Mouse (Mus musculus) T-helper 17 cell (primary cell): ENCODE measurements at regions not wholly inside any gene's neighbourhood (a gene's known extent, or its start where the extent isn't known, plus 50 kb on each side); places are given as distances from the start of the nearest gene placed in this dataset.

Experiments
- in situ Hi-C, 2 experiments: fragments of 300-600 bp; cut with MboI, MseI; formaldehyde crosslinking; loops; 1 replicate in 1 of 2; 2 replicates in 1 of 2; pipeline ENCODE4 v1.15.1; 2025; ENCODE audit warnings: high pct_unique_total_duplicates in 2 of 2

- in situ Hi-C loops, result no loop called here
Measured at GRCm38 (mm10) chr6:117330198-117330597, 161.9 kb downstream of the Cxcl12 start.

- in situ Hi-C loops, result no loop called here
Measured at GRCm38 (mm10) chr6:117330726-117331360, 162.5 kb downstream of the Cxcl12 start.

- in situ Hi-C loops, result no loop called here
Measured at GRCm38 (mm10) chr6:117332641-117333040, 164.3 kb downstream of the Cxcl12 start.

- in situ Hi-C loops, result no loop called here
Measured at GRCm38 (mm10) chr6:117342123-117342522, 173.8 kb downstream of the Cxcl12 start.

GRCm38 (mm10) chr6:117347356-117347755 is 179.0 kb downstream of the Cxcl12 start:
- in situ Hi-C loops, result no loop called here

- in situ Hi-C loops, result no loop called here
Measured at GRCm38 (mm10) chr6:117351846-117352245, 183.5 kb downstream of the Cxcl12 start.

- in situ Hi-C loops, result no loop called here
Measured at GRCm38 (mm10) chr6:117353091-117353490, 184.8 kb downstream of the Cxcl12 start.

GRCm38 (mm10) chr6:117356101-117356500 is 187.8 kb downstream of the Cxcl12 start:
- in situ Hi-C loops, result no loop called here

- in situ Hi-C loops, result no loop called here
Measured at GRCm38 (mm10) chr6:117359401-117359800, 191.1 kb downstream of the Cxcl12 start.

GRCm38 (mm10) chr6:117366563-117366962 is 198.2 kb downstream of the Cxcl12 start:
- in situ Hi-C loops, result no loop called here

- in situ Hi-C loops, result no loop called here
Measured at GRCm38 (mm10) chr6:117375989-117376388, 207.7 kb downstream of the Cxcl12 start.

GRCm38 (mm10) chr6:117379904-117380303 is 211.6 kb downstream of the Cxcl12 start:
- in situ Hi-C loops, result no loop called here

GRCm38 (mm10) chr6:117390233-117390848 is 222.0 kb downstream of the Cxcl12 start:
- in situ Hi-C loops, result no loop called here

GRCm38 (mm10) chr6:117393480-117393879 is 225.1 kb downstream of the Cxcl12 start:
- in situ Hi-C loops, result no loop called here

- in situ Hi-C loops, result no loop called here
Measured at GRCm38 (mm10) chr6:117405589-117406311, 237.4 kb downstream of the Cxcl12 start.

GRCm38 (mm10) chr6:117406312-117406595 is 237.9 kb downstream of the Cxcl12 start:
- in situ Hi-C loops, result no loop called here

GRCm38 (mm10) chr6:117406757-117407156 is 238.4 kb downstream of the Cxcl12 start:
- in situ Hi-C loops, result no loop called here

- in situ Hi-C loops, result no loop called here
Measured at GRCm38 (mm10) chr6:117407206-117407858, 239.0 kb downstream of the Cxcl12 start.

GRCm38 (mm10) chr6:117407953-117408352 is 239.6 kb downstream of the Cxcl12 start:
- in situ Hi-C loops, result no loop called here

- in situ Hi-C loops, result no loop called here
Measured at GRCm38 (mm10) chr6:117408971-117409783, 240.8 kb downstream of the Cxcl12 start.

- in situ Hi-C loops, result no loop called here
Measured at GRCm38 (mm10) chr6:117414926-117415325, 246.6 kb downstream of the Cxcl12 start.

GRCm38 (mm10) chr6:117415901-117416300 is 247.6 kb downstream of the Cxcl12 start:
- in situ Hi-C loops, result no loop called here
